Mouse (Mus musculus) intestine, embryonic 15.5 days (tissue): ENCODE measurements around the gene Fam163a. TPM values are rescaled to one million over a fixed set of nuclear protein-coding genes. Genes with fewer than 3 reads are reported as not detected.

Experiments
- ATAC-seq: fragments of 200-750 bp; cut with Nextera tagmentation; 2 replicates; pipeline ENCODE4 v1.8.0; 2017; ENCODE audit warnings: moderate TSS enrichment, moderate library complexity
- H3K27ac ChIP-seq: fragments of 300-500 bp; sonication (generic); 2 replicates; pipeline ENCODE4 v1.5.1; 2015; ENCODE audit warnings: mild to moderate bottlenecking, inconsistent platforms
- H3K27me3 ChIP-seq: fragments of 300-500 bp; sonication (generic); replicated peaks from 2 replicates; pipeline ENCODE4 v1.6.1; 2015; ENCODE audit warnings: inconsistent platforms
- H3K36me3 ChIP-seq: fragments of 300-500 bp; sonication (generic); 2 replicates; pipeline ENCODE4 v1.6.1; 2015; ENCODE audit warnings: inconsistent platforms
- H3K4me1 ChIP-seq: fragments of 300-500 bp; sonication (generic); replicated peaks from 2 replicates; pipeline ENCODE4 v1.6.1; 2015; ENCODE audit warnings: inconsistent platforms
- H3K4me2 ChIP-seq: fragments of 300-500 bp; sonication (generic); replicated peaks from 2 replicates; pipeline ENCODE4 v1.6.1; 2015; ENCODE audit warnings: mild to moderate bottlenecking, inconsistent platforms
- H3K4me3 ChIP-seq: fragments of 300-500 bp; sonication (generic); replicated peaks from 2 replicates; pipeline ENCODE4 v1.5.1; 2015; ENCODE audit warnings: inconsistent platforms
- H3K9ac ChIP-seq: fragments of 300-500 bp; sonication (generic); 2 replicates; pipeline ENCODE4 v1.6.1; 2015; ENCODE audit warnings: inconsistent platforms
- H3K9me3 ChIP-seq: fragments of 300-500 bp; sonication (generic); 2 replicates; pipeline ENCODE4 v1.6.1; 2016; ENCODE audit warnings: inconsistent platforms
- WGBS: fragments of 180-500 bp; shearing (Covaris S2); methylation state at CpG from one replicate; pipeline ENCODE4 v1.1.7; 2015; 5-methylcytosine and 5-hydroxymethylcytosine counted together
- polyA plus RNA-seq: library from polyadenylated mRNA; unstranded; fragments of >200 nt; fragmentation: Nextera tagmentation; extraction: Ambion mirVana; gene quantifications from 2 replicates; pipeline ENCODE4 v1.2.1, GENCODE M21; 2015

Fam163a gene
- polyA plus RNA-seq, 1 experiment from 2014 or later, result 6.3 TPM

DNA sequence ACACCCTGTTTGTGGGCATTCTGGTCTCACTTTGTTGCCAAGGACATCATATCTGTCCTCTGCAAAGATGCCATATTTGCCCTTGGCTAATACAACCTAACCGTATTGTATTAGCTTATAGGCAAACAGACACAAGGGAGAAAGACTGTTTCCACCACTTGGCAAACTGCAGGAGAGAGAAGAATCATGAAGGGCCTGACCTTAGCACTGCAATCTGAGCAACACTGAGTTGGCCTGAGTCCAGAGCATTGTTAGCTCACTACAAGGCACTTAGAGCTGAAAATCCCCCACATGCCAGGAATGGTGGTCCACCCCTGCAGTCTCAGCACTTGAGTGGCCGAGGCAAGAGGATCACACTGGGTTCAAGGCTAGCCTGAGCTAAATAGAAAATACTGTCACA lies 13.7 kb upstream of the Fam163a start:
- no peak overlapping the region for H3K9ac ChIP-seq
- H3K4me1 ChIP-seq, result peaks cover 15% of the 10 kb centered on the region
- no peak overlapping the region for H3K27ac ChIP-seq
- H3K36me3 ChIP-seq, result no peaks in the 10 kb centered on the region
- no peaks in the 10 kb centered on the region for H3K9me3 ChIP-seq
- H3K4me2 ChIP-seq, result no peak overlapping the region
- no peak for ATAC-seq
- WGBS, result 81% methylated on average over 2 of the region's 2 CpGs
- H3K27me3 ChIP-seq, result no peaks in the 10 kb centered on the region
- no peak overlapping the region for H3K4me3 ChIP-seq

DNA sequence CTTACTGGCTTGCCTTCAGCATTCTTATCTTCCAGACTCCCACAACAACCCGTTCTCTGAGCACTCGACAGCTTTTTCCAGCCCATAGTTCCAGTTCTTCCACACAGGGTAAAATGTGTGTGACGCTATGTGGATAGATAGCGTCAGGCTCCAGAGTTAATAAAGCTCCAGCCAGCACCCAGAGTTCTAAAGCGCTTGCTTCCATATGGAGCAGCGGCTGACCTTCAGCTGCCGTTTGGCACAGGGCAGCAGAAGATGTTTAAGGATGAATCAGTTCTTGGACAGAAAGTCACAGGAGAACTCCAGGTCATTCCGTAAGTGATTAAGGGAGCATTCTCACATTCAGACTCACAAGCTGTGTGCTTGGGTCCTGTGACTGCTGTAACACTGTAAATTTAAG lies 13.1 kb upstream of the Fam163a start:
- Histone ChIP-seq H3K36me3 (no peaks in the 10 kb centered on the region), H3K4me2 (no peak overlapping the region)
- WGBS, result 54% methylated on average over 8 of the region's 8 CpGs

DNA sequence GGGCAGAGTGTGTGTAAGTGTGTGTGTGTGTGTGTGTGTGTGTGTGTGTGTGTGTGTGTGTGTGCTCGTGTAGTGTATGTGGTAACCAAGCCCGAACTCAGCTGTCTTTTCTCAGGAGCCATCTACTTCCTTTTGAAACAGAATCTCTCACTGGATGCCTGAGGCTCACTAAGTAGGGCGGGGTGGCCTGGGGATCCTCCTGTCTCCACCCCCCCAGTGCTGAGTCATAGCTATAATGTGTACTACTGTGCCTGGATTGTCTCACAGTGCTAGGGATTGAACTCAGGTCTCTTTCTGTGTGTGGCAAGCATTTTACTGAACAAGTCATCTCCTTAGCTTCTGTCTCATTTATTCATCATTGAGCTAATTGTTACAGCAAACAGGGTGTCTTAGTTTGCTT lies 12.6 kb upstream of the Fam163a start:
- no peaks in the 10 kb centered on the region for H3K9me3 ChIP-seq
- H3K4me2 ChIP-seq, result no peak overlapping the region
- H3K4me1 ChIP-seq, result peaks cover 11% of the 10 kb centered on the region
- WGBS, result 23% methylated on average over 3 of the region's 3 CpGs
- H3K36me3 ChIP-seq, result no peaks in the 10 kb centered on the region
- no peak overlapping the region for H3K27ac ChIP-seq
- H3K4me3 ChIP-seq, result no peak overlapping the region
- peak; percentile 89 for ATAC-seq
- no peak overlapping the region for H3K9ac ChIP-seq
- H3K27me3 ChIP-seq, result no peaks in the 10 kb centered on the region

More for the DNA sequence above, 13.1 kb upstream of the Fam163a start:
- H3K9me3 ChIP-seq, result no peaks in the 10 kb centered on the region
- no peak overlapping the region for H3K4me3 ChIP-seq
- H3K27me3 ChIP-seq, result no peaks in the 10 kb centered on the region
- peaks cover 15% of the 10 kb centered on the region for H3K4me1 ChIP-seq
- no peak overlapping the region for H3K27ac ChIP-seq
- ATAC-seq, result no peak
- no peak overlapping the region for H3K9ac ChIP-seq

DNA sequence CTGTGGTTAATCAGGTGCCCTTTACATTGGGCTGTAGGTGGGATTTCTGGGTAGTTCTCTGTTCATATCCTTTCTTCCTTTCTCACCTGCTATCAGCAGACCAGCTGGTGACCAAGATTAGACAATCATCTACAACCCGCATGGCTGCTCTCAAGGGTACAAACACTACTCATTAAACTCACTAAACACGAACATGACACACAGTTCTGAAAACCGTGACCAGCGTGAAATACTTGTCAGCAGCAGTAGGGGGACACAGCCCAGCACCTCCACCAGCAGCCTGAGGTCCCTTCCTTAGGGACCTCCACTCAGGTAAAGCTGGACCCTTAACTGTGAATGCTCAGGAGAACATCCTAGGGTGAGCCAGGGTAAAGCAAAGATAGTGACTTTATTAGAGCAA lies 11.4 kb upstream of the Fam163a start:
- no peaks in the 10 kb centered on the region for H3K9me3 ChIP-seq
- no peak for ATAC-seq
- 0 out of 2 replicates have a peak, but pooled peaks cover 5% of the 10 kb centered on the region for H3K4me1 ChIP-seq
- no peak overlapping the region for H3K27ac ChIP-seq
- 75% methylated on average over 4 of the region's 4 CpGs for whole genome bisulfite sequencing
- no peak overlapping the region for H3K9ac ChIP-seq
- no peaks in the 10 kb centered on the region for H3K27me3 ChIP-seq
- H3K4me2 ChIP-seq, result no peak overlapping the region
- no peaks in the 10 kb centered on the region for H3K36me3 ChIP-seq
- no peak overlapping the region for H3K4me3 ChIP-seq

DNA sequence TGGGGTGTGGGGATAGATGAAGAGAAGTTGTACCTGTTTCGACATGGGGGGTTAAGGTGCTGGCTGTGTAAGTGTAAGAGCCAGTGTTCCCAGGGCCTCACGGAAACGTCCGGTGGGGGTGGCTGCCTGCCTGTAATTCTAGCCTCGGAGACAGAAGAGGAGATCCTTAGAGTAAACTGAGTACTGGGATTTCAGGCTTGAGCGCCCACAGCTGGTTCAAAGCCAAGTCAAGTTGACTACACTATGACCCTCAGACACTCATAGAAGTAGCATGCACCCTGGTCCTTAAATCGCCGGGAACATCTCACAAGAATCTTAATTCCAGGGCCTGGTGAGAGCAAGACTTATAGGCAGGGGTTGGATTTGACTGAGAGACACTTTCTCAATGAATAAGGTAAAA lies 9.8 kb upstream of the Fam163a start:
- Histone ChIP-seq H3K4me2 (no peak overlapping the region), H3K27ac (no peak overlapping the region), H3K27me3 (no peaks in the 10 kb centered on the region), H3K9me3 (no peaks in the 10 kb centered on the region), H3K4me3 (no peak overlapping the region), H3K4me1 (0 out of 2 replicates have a peak, but pooled peaks cover 5% of the 10 kb centered on the region), H3K9ac (no peak overlapping the region), H3K36me3 (no peaks in the 10 kb centered on the region)
- WGBS, result 76% methylated on average over 8 of the region's 8 CpGs
- no peak for ATAC-seq

DNA sequence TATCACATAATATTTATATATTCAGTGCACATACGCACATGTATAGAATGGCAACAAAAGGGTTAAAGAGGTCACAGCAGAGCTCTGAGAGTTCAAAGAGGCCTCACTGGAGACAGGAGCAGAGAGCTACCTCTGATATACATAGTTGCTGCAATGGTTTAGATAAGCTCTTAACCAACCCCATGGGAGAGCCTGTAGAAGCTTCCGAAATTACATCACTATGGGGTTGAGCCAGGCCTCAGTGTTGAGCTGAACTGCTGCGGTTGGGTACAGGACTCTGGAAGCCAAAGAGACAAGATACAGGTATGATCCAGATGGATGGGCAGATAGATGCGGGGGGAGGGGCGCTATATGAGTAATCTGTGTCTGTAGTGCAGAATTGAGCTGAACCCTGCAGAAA lies 8.1 kb upstream of the Fam163a start:
- H3K9ac ChIP-seq, result no peak overlapping the region
- no peaks in the 10 kb centered on the region for H3K27me3 ChIP-seq
- H3K9me3 ChIP-seq, result no peaks in the 10 kb centered on the region
- no peak overlapping the region for H3K27ac ChIP-seq
- H3K4me2 ChIP-seq, result no peak overlapping the region
- no peak overlapping the region for H3K4me3 ChIP-seq
- H3K36me3 ChIP-seq, result no peaks in the 10 kb centered on the region
- peak; percentile 58; the same call in 1 of the 2 replicates for ATAC-seq
- H3K4me1 ChIP-seq, result 0 out of 2 replicates have a peak, but pooled peaks cover 4% of the 10 kb centered on the region
- WGBS, result 83% methylated on average over 5 of the region's 5 CpGs

DNA sequence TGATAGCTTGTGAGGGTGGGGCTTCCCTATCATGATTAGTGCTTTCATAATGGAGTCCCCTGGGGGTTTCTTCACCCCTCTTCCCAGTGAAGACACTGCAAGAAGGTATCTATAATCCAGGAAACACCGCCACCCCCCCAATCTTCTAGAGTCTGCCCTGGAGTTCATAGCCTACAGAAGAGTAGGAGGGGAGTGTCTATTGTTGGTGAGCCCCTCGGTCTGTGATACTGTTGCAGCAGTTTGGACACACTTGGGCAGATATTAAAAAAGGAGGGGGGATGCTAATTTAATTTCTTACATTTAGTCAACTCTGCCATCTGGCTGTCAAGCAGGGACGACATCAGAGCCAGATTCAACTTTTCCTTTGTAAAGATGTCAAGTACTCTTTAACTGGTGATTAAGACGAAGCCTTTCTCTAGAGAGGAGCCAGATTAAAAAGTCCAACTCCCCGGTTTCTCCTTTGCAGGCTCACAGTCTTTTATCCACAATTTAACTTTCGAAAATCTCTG lies 7.0 kb upstream of the Fam163a start:
- no peaks in the 10 kb centered on the region for H3K4me1 ChIP-seq
- no peak overlapping the region for H3K4me2 ChIP-seq
- ATAC-seq, result no peak
- H3K9ac ChIP-seq, result no peak overlapping the region
- peaks cover 1% of the 10 kb centered on the region for H3K27me3 ChIP-seq
- H3K27ac ChIP-seq, result no peak overlapping the region
- WGBS, result 64% methylated on average over 6 of the region's 6 CpGs
- no peak overlapping the region for H3K4me3 ChIP-seq
- no peaks in the 10 kb centered on the region for H3K9me3 ChIP-seq
- H3K36me3 ChIP-seq, result no peaks in the 10 kb centered on the region

DNA sequence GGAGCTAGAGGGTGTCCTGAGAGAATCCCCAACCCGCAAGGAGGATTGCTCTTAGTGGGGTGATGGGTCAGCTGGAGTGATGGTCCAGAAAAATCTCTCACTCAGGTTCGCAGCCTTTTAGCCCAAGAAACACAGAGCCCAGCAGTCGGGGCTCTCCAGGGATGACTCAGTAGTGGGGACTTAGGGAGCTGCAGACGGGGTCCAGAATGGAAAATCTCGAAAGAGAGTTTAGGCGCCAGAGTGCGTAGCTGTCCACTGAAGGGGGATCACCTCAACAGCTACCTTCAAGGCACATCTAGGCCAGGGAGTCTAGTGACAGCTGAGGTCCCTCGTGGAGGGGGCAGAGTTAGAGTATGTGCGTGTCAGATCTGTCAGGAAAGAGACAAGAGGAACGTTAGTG lies 338 bp upstream of the Fam163a start:
- no peaks in the 10 kb centered on the region for H3K9me3 ChIP-seq
- peaks cover 46% of the 10 kb centered on the region for H3K27me3 ChIP-seq
- 19% methylated on average over 10 of the region's 10 CpGs for WGBS
- H3K36me3 ChIP-seq, result no peaks in the 10 kb centered on the region
- 0 out of 2 replicates have a peak overlapping the region, but pooled peaks have one; percentile 39 for H3K9ac ChIP-seq
- peak overlapping the region; percentile 40 for H3K4me3 ChIP-seq
- peak overlapping the region; percentile 83 for H3K4me2 ChIP-seq
- no peak overlapping the region for H3K27ac ChIP-seq
- ATAC-seq, result no peak
- H3K4me1 ChIP-seq, result peaks cover 9% of the 10 kb centered on the region; the same call in 1 of the 2 replicates

DNA sequence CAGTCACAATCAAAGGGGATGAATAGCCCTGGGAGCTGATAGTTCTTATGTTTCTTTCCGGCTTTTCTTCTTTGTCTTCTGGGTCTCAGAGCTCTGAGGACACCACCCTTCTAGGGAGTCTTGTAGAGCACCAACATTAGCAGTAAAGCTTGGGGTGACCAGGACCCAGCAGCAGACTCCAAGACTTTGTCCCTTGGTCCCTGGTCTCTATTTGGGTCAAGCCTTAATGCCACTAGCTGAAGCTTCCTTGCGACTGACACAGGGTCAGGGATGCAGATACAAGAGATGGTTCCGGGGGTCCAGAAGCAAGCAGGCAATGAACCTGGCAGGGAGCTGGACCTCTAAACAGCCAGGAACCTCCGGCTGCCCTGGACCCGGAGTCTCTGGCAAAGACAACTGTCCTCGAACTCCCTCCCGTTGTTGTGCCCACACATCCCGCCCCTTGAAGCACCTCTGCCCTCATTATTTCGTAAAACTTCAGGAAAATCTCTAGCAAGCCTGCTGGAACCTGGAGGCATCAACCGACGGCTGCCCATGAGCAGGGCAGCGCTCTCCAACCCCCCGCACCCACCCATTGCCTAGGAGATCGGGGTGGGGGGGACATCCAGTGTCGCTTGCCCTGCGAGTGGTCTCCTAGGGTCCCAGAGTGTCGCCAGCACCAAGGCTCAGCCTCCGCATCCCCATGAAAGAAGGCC lies 718 bp downstream of the Fam163a start:
- Histone ChIP-seq H3K9ac (peak overlapping the region; percentile 39; the same call in 1 of the 2 replicates), H3K27me3 (peaks cover 46% of the 10 kb centered on the region)

DNA sequence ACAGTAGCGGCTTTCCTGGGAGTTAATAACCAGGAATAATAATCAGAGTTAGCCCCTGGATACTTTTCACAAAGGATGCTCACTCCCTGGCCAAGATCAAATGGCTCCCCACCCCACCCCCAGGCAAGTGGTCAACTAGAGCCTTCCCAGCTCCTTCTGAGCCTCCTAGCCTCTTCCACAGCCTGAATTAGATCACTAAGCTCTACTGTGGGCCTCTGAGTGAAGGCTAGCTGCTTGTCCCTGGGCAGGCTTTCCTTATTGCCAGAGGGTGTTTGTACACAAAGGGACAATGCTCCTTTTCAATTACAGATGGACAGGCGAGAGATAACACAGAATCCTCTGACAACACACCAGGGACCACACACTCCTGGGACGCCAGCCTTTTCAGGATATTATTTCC lies 2.2 kb downstream of the Fam163a start:
- Histone ChIP-seq H3K27me3 (peaks cover 46% of the 10 kb centered on the region), H3K4me3 (no peak overlapping the region), H3K36me3 (no peaks in the 10 kb centered on the region), H3K4me2 (no peak overlapping the region), H3K9me3 (no peaks in the 10 kb centered on the region), H3K4me1 (peaks cover 9% of the 10 kb centered on the region; the same call in 1 of the 2 replicates), H3K9ac (no peak overlapping the region), H3K27ac (no peak overlapping the region)
- WGBS, result 53% methylated on average over 3 of the region's 3 CpGs
- no peak for ATAC-seq

More for the DNA sequence above, 718 bp downstream of the Fam163a start:
- Histone ChIP-seq H3K4me2 (peak overlapping the region; percentile 83), H3K4me1 (peaks cover 9% of the 10 kb centered on the region; the same call in 1 of the 2 replicates), H3K36me3 (no peaks in the 10 kb centered on the region), H3K9me3 (no peaks in the 10 kb centered on the region), H3K27ac (no peak overlapping the region), H3K4me3 (peak overlapping the region; percentile 40)
- 6% methylated on average over 18 of the region's 18 CpGs for WGBS
- no peak; the same call in 1 of the 2 replicates for ATAC-seq

DNA sequence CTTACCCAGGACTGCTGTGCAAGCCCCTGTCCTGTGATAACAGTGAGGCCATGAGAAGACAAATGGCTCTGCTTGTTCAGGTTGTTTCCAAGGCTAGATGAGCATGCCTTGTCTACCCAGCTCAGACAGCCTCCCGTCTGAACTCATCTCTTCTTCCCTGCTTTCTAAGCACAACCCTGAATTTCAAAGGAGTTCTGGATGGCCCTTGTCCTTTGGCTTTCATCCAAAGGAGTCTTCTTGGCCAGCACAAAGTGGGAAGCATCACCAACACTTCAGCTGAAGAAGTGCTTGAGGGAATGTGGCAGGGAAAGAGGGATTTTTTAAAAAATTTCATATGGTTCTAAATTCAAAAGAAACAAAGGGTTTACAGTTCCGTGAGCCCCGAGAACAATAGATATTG lies 3.8 kb downstream of the Fam163a start:
- Histone ChIP-seq H3K4me3 (no peak overlapping the region), H3K9ac (no peak overlapping the region), H3K27ac (no peak overlapping the region), H3K27me3 (peaks cover 36% of the 10 kb centered on the region), H3K4me2 (no peak overlapping the region), H3K9me3 (no peaks in the 10 kb centered on the region), H3K36me3 (no peaks in the 10 kb centered on the region), H3K4me1 (peaks cover 9% of the 10 kb centered on the region; the same call in 1 of the 2 replicates)
- ATAC-seq, result no peak
- WGBS, result 79% methylated on average over 3 of the region's 3 CpGs

DNA sequence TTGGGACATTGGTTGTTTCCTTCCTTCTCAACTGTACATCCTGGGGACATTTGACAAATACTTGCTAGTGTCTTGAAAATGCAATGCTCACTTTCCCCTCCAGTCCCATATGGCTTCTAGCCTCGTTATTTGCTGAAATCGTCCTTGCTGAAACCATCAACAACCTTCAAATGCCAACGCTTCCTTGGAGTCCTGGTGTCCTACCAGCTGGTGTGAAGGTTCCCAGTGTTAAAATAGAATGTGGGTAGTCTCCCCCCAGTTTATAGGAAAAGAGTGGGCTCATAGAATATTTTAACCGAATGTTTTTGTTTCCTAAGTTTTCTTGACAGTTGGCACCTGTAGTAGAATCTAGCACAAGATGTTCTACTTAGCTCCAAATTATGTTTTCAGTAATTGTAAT lies 7.2 kb downstream of the Fam163a start:
- Histone ChIP-seq H3K9ac (no peak overlapping the region), H3K9me3 (no peaks in the 10 kb centered on the region), H3K36me3 (no peaks in the 10 kb centered on the region), H3K4me3 (no peak overlapping the region), H3K27me3 (peaks cover 2% of the 10 kb centered on the region), H3K27ac (no peak overlapping the region), H3K4me1 (no peaks in the 10 kb centered on the region), H3K4me2 (no peak overlapping the region)
- 82% methylated on average over 4 of the region's 4 CpGs for WGBS
- no peak for ATAC-seq

DNA sequence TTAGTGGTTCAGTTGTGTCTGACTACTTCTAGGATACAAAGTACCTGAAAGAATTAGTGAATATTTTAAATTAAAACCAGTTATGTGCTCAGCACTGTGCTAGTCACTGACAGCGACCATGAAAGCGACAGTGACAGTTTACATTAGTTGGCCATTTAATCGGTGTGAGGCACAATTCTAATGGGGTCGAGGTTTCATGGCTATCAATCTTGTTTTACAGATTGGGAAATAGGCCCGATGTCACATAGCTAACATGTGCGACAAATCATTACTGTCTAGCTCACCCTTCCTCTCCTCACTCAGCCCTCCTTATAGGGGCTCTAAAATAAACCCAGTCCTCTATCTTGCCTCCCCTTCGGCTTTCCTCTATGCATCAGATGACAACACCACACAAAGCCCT lies 11.5 kb downstream of the Fam163a start:
- Histone ChIP-seq H3K27me3 (no peaks in the 10 kb centered on the region), H3K9ac (no peak overlapping the region), H3K4me1 (no peaks in the 10 kb centered on the region), H3K4me3 (no peak overlapping the region), H3K27ac (no peak overlapping the region), H3K36me3 (no peaks in the 10 kb centered on the region), H3K4me2 (no peak overlapping the region), H3K9me3 (no peaks in the 10 kb centered on the region)
- no peak for ATAC-seq
- 50% methylated on average over 7 of the region's 7 CpGs for WGBS
